Mouse (Mus musculus): ENCODE measurements around the gene B4galnt1.
"Not testable (repeated sequence)": the region's sequence is repeated elsewhere in the genome, so short reads cannot be mapped to it uniquely, and the experiment has no call there.

GRCm38 (mm10) chr10:127151233-127151632 is 13.8 kb upstream of the B4galnt1 start:
- TF ChIP-seq ZC3H11A (IDR thresholded peaks at IDR 0.05; ENCODE audit: low read depth, low read length); CTCF (conservative IDR thresholded peaks at IDR 0.05 in 1 of 2, IDR thresholded peaks at IDR 0.05 in 1 of 2; ENCODE audit: low read depth in 2 of 2, low read length in 2 of 2); POLR2A (IDR thresholded peaks at IDR 0.05; ENCODE audit: low read depth, low read length); ZKSCAN1 (IDR thresholded peaks at IDR 0.05; ENCODE audit: borderline replicate concordance, low read depth, low read length); RAD21 (IDR thresholded peaks at IDR 0.05; ENCODE audit: low read depth, low read length): not testable (repeated sequence)

Data from CH12.LX (cell line).